ENCODE assay signal across 8 mouse cellular contexts in genomic region chr7:25781321-25781936, GRCm38 (mm10). TPM values are rescaled to one million over a fixed set of nuclear protein-coding genes. Genes with fewer than 3 reads are reported as not detected.
A peak's percentile ranks its signal among the peaks of the same experiment; 100 is the strongest.
DNase-seq lines count a peak whose midpoint lies in the region; ATAC-seq lines count a peak whose summit lies in the region.

No protein-coding gene starts in this region.

- 0 out of 2 replicates have a peak, but pooled peaks cover 2% of the 10 kb centered on the region for H3K27me3 ChIP-seq in hindbrain, embryonic 10.5 days (ENCODE audit: insufficient read depth, poor library complexity, severe bottlenecking)
- no peaks in the 10 kb centered on the region for H3K27me3 ChIP-seq in stomach, embryonic 15.5 days (replicated peaks)

- WGBS in hindbrain, embryonic 10.5 days = 10% methylated on average over 33 of the region's 33 CpGs
- 10% methylated on average over 33 of the region's 33 CpGs for WGBS in stomach, embryonic 15.5 days

- no peaks in the 10 kb centered on the region for H3K9me3 ChIP-seq in hindbrain, embryonic 10.5 days
- no peaks in the 10 kb centered on the region for H3K9me3 ChIP-seq in stomach, embryonic 15.5 days

- peak overlapping the region; percentile 83 for H3K27ac ChIP-seq in hindbrain, embryonic 10.5 days
- H3K27ac ChIP-seq in stomach, embryonic 15.5 days = peak overlapping the region; percentile 83

- H3K4me3 ChIP-seq in hindbrain, embryonic 10.5 days = peak overlapping the region; percentile 48
- peak overlapping the region; percentile 31 for H3K4me3 ChIP-seq in stomach, embryonic 15.5 days (replicated peaks)

- no peak overlapping the region for H3K9ac ChIP-seq in stomach, embryonic 15.5 days

- peaks cover 23% of the 10 kb centered on the region for H3K4me1 ChIP-seq in hindbrain, embryonic 10.5 days (replicated peaks)
- peaks cover 24% of the 10 kb centered on the region for H3K4me1 ChIP-seq in stomach, embryonic 15.5 days

- DNase-seq in 3134 (ENCODE audit: extremely low read depth, insufficient read length, low spot score) = peak; percentile 88
- DNase-seq in ES-CJ7 (ENCODE audit: low read depth, low spot score) = peak; percentile 28
- peak; percentile 76 for DNase-seq in fibroblast of lung, adult 2 months (ENCODE audit: low read depth)
- DNase-seq in hindbrain, embryonic 10.5 days (ENCODE audit: low spot score) = peak; percentile 23
- DNase-seq in layer of hippocampus, postnatal 25 days (ENCODE audit: extremely low spot score in 1 of 2, low spot score in 1 of 2) = peak; percentile 60 to 64

- peak overlapping the region; percentile 70 for H3K4me2 ChIP-seq in stomach, embryonic 15.5 days

- ATAC-seq in megakaryocyte progenitor cell, adult 5-6 weeks (replicated peaks; ENCODE audit: poor library complexity) = 0 out of 2 replicates have a peak, but pooled peaks have one; percentile 10
- ATAC-seq in stomach, embryonic 15.5 days (ENCODE audit: insufficient read depth, low FRiP score, low read depth) = peak; percentile 33; the same call in 1 of the 2 replicates
- ATAC-seq in monocyte, adult 5-6 weeks (replicated peaks; ENCODE audit: insufficient number of reproducible peaks, low FRiP score, low TSS enrichment, poor library complexity, severe bottlenecking) = no peak

- peaks cover 14% of the 10 kb centered on the region; the same call in 1 of the 2 replicates for H3K36me3 ChIP-seq in hindbrain, embryonic 10.5 days
- H3K36me3 ChIP-seq in stomach, embryonic 15.5 days = peaks cover 12% of the 10 kb centered on the region

RNA-seq across cellular contexts. Expression of gene Axl, which starts 7.1 kb away (rescaled TPM):
- polyA plus RNA-seq in hindbrain, embryonic 10.5 days (2016; fragmentation: Nextera tagmentation; extraction: Ambion mirVana) = 15.0 and 18.4 TPM in 2 replicates
- total RNA-seq in layer of hippocampus, postnatal 25 days (2021) = 10 to 100 TPM; 37.2 to 43.5 TPM
- total RNA-seq in megakaryocyte progenitor cell, adult 5-6 weeks (2015) = 1.1 and 2.3 TPM in 2 replicates
- 1.5 and 1.9 TPM in 2 replicates for total RNA-seq in megakaryocyte progenitor cell, adult 5-6 weeks (2017)
- 83.7 and 88.6 TPM in 2 replicates for polyA plus RNA-seq in stomach, embryonic 15.5 days (2015; fragmentation: Nextera tagmentation; extraction: Ambion mirVana)
- 4.9 to 6.4 TPM (median 5.8 TPM) in 3 replicates for total RNA-seq in monocyte, adult 5-6 weeks (2017)

RNA-seq across cellular contexts. Expression of gene Hnrnpul1, which starts 26.9 kb away (rescaled TPM):
- polyA plus RNA-seq in hindbrain, embryonic 10.5 days (2016; fragmentation: Nextera tagmentation; extraction: Ambion mirVana) = 60.5 and 61.6 TPM in 2 replicates
- total RNA-seq in layer of hippocampus, postnatal 25 days (2021) = 100 to 1,000 TPM; 103 to 114 TPM
- total RNA-seq in megakaryocyte progenitor cell, adult 5-6 weeks (2015) = 132 and 135 TPM in 2 replicates
- total RNA-seq in megakaryocyte progenitor cell, adult 5-6 weeks (2017) = 126 and 141 TPM in 2 replicates
- 49.0 and 54.2 TPM in 2 replicates for polyA plus RNA-seq in stomach, embryonic 15.5 days (2015; fragmentation: Nextera tagmentation; extraction: Ambion mirVana)
- 116 to 171 TPM (median 131 TPM) in 3 replicates for total RNA-seq in monocyte, adult 5-6 weeks (2017)

RNA-seq across cellular contexts. Expression of gene Cyp2s1, which starts 35.3 kb away (rescaled TPM):
- polyA plus RNA-seq in hindbrain, embryonic 10.5 days (2016; fragmentation: Nextera tagmentation; extraction: Ambion mirVana) = 0.44 and 0.46 TPM in 2 replicates
- 1 to 10 TPM; 1.2 to 1.3 TPM for total RNA-seq in layer of hippocampus, postnatal 25 days (2021)
- total RNA-seq in megakaryocyte progenitor cell, adult 5-6 weeks (2015) = 0.17 TPM in 1 of 2 replicates, not detected in the other
- not detected in 2 replicates for total RNA-seq in megakaryocyte progenitor cell, adult 5-6 weeks (2017)
- polyA plus RNA-seq in stomach, embryonic 15.5 days (2015; fragmentation: Nextera tagmentation; extraction: Ambion mirVana) = 35.3 and 35.6 TPM in 2 replicates
- not detected in 3 replicates for total RNA-seq in monocyte, adult 5-6 weeks (2017)

Comparison
In these comparisons a context has a peak if more than half of its experiments do, and no peak if none do; other contexts are left out.
1. DNase-seq: peak in every context shown above with its lines; median percentile 88 in 3134; 76 in fibroblast of lung, adult 2 months; 62 in layer of hippocampus, postnatal 25 days; 28 in ES-CJ7; 23 in hindbrain, embryonic 10.5 days.